Mouse (Mus musculus) limb, embryonic 15.5 days (tissue): ENCODE measurements around the gene Lgals2. TPM values are rescaled to one million over a fixed set of nuclear protein-coding genes. Genes with fewer than 3 reads are reported as not detected.

Source experiments
- ATAC-seq: fragments of 200-750 bp; cut with Nextera tagmentation; 2 replicates; pipeline ENCODE4 v1.8.0; 2017; ENCODE audit warnings: low read depth, moderate TSS enrichment; ENCODE audit not compliant: insufficient number of reproducible peaks, low FRiP score, low TSS enrichment
- H3K27ac ChIP-seq: fragments of 300-500 bp; sonication (generic); 2 replicates; pipeline ENCODE4 v1.5.1; 2015; ENCODE audit warnings: moderate library complexity, mild to moderate bottlenecking, inconsistent platforms
- H3K27me3 ChIP-seq: fragments of 300-500 bp; sonication (generic); 2 replicates; pipeline ENCODE4 v1.6.1; 2015; ENCODE audit warnings: inconsistent platforms
- H3K36me3 ChIP-seq: fragments of 300-500 bp; sonication (generic); 2 replicates; pipeline ENCODE4 v1.6.1; 2015; ENCODE audit warnings: inconsistent platforms
- H3K4me1 ChIP-seq: fragments of 300-500 bp; sonication (generic); 2 replicates; pipeline ENCODE4 v1.6.1; 2015; ENCODE audit warnings: inconsistent platforms
- H3K4me2 ChIP-seq: fragments of 300-500 bp; sonication (generic); 2 replicates; pipeline ENCODE4 v1.6.1; 2015; ENCODE audit warnings: mild to moderate bottlenecking, inconsistent platforms
- H3K4me3 ChIP-seq: fragments of 300-500 bp; sonication (generic); 2 replicates; pipeline ENCODE4 v1.5.1; 2015; ENCODE audit warnings: mild to moderate bottlenecking, inconsistent platforms
- H3K9ac ChIP-seq: fragments of 300-500 bp; sonication (generic); 2 replicates; pipeline ENCODE4 v1.6.1; 2015; ENCODE audit warnings: inconsistent platforms
- H3K9me3 ChIP-seq: fragments of 300-500 bp; sonication (generic); 2 replicates; pipeline ENCODE4 v1.6.1; 2016; ENCODE audit warnings: inconsistent platforms
- WGBS: fragments of 180-500 bp; shearing (Covaris S2); methylation state at CpG from one replicate; pipeline ENCODE4 v1.1.7; 2015; 5-methylcytosine and 5-hydroxymethylcytosine counted together
- polyA plus RNA-seq: library from polyadenylated mRNA; unstranded; fragments of >200 nt; fragmentation: Nextera tagmentation; extraction: Ambion mirVana; gene quantifications from 2 replicates; pipeline ENCODE4 v1.2.1, GENCODE M21; 2015

Gene Lgals2
- polyA plus RNA-seq, 1 experiment from 2014 or later: 0.73 TPM

- WGBS: 96% methylated on average over 1 of the region's 1 CpGs
- no peak overlapping the region for H3K27ac ChIP-seq
- H3K4me1 ChIP-seq: peaks cover 49% of the 10 kb centered on the region
- peaks cover 15% of the 10 kb centered on the region; the same call in 1 of the 2 replicates for H3K27me3 ChIP-seq
- no peaks in the 10 kb centered on the region for H3K36me3 ChIP-seq
- no peak overlapping the region for H3K4me3 ChIP-seq
- no peaks in the 10 kb centered on the region for H3K9me3 ChIP-seq
- ATAC-seq: no peak
- H3K4me2 ChIP-seq: no peak overlapping the region
- H3K9ac ChIP-seq: no peak overlapping the region
Observed at GRCm38 (mm10) chr15:78829636-78830035, 25.7 kb downstream of the Lgals2 start.

DNA sequence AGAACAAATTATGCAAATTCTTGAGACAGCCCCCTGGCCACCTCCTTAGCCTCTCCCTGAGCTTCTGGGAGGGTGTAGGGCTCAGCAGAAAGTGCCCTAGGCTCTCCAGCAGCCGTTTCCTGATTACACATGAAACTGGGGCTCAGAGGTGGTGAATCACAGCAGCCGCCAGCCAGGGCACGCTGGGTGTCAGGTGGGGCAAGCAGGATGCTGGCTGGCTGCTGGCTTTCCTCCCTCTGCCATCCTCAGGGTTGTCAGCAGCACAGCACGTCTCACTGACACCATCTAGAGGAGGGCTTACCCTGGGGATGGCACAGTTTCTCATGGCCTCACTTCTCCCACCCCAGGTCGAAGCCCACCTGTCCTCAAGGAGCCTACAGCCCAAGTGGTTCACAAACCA, 27.0 kb downstream of the Lgals2 start:
- H3K4me3 ChIP-seq: no peak overlapping the region
- H3K27me3 ChIP-seq: peaks cover 19% of the 10 kb centered on the region; the same call in 1 of the 2 replicates
- no peak overlapping the region for H3K9ac ChIP-seq
- WGBS: 5% methylated on average over 5 of the region's 5 CpGs
- peaks cover 36% of the 10 kb centered on the region for H3K4me1 ChIP-seq
- H3K4me2 ChIP-seq: no peak overlapping the region
- no peaks in the 10 kb centered on the region for H3K36me3 ChIP-seq
- no peak for ATAC-seq
- H3K9me3 ChIP-seq: no peaks in the 10 kb centered on the region
- H3K27ac ChIP-seq: no peak overlapping the region

- Histone ChIP-seq H3K27me3 (peaks cover 19% of the 10 kb centered on the region; the same call in 1 of the 2 replicates), H3K36me3 (no peaks in the 10 kb centered on the region), H3K4me3 (no peak overlapping the region), H3K9me3 (no peaks in the 10 kb centered on the region), H3K4me1 (peaks cover 18% of the 10 kb centered on the region), H3K27ac (no peak overlapping the region), H3K9ac (no peak overlapping the region), H3K4me2 (no peak overlapping the region)
- 20% methylated on average over 28 of the region's 28 CpGs for WGBS
- ATAC-seq: no peak
Observed at GRCm38 (mm10) chr15:78826213-78827204, 28.8 kb downstream of the Lgals2 start.

- ATAC-seq: no peak
- Histone ChIP-seq H3K4me3 (no peak overlapping the region), H3K4me2 (no peak overlapping the region), H3K36me3 (no peaks in the 10 kb centered on the region), H3K9ac (no peak overlapping the region), H3K9me3 (no peaks in the 10 kb centered on the region), H3K27me3 (peaks cover 7% of the 10 kb centered on the region; the same call in 1 of the 2 replicates), H3K4me1 (peaks cover 5% of the 10 kb centered on the region; the same call in 1 of the 2 replicates), H3K27ac (no peak overlapping the region)
- 62% methylated on average over 6 of the region's 6 CpGs for WGBS
Observed at GRCm38 (mm10) chr15:78816074-78816391, 39.3 kb downstream of the Lgals2 start.

DNA sequence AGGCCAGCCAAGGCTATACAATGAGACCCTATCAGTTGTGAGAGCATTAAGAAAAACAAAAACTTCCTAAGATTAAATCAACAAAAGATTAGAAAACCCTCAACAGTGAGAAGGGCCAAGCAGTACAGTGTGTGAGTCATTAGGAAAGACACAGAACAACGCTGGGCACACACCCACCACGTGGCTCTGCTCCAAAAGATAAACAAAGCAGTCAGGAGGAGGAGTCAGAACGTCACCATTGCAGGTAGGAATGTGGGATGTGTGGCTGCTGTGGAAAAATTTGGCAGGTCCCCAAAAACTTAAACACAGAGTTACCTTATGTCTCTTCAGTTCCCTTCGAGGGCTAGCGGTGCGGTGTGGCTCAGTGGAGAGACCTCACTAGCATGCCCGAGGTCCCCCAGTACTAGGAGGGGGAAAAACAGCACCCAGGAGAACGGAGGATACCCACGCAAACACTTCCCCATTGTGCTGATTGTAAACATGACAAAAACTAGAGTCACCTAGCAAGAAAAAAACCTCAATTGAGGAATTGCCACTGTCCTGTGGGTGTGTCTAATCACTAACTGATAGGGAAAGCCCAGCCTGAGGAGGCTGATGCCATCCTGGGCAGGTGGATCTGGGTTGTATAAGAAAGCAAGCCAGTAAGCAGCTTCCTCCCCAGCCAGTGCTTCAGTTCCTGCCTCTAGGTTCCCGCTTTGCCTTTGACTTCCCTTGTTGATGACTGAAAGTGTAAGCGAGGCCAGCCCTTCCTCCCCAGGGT, 39.8 kb downstream of the Lgals2 start:
- WGBS: 41% methylated on average over 11 of the region's 11 CpGs
- Histone ChIP-seq H3K4me2 (no peak overlapping the region), H3K9ac (no peak overlapping the region), H3K4me1 (peaks cover 5% of the 10 kb centered on the region; the same call in 1 of the 2 replicates), H3K9me3 (no peaks in the 10 kb centered on the region), H3K27me3 (peaks cover 4% of the 10 kb centered on the region; the same call in 1 of the 2 replicates), H3K36me3 (no peaks in the 10 kb centered on the region), H3K4me3 (no peak overlapping the region), H3K27ac (no peak overlapping the region)
- ATAC-seq: no peak

- WGBS: 94% methylated on average over 4 of the region's 4 CpGs
- Histone ChIP-seq H3K4me2 (no peak overlapping the region), H3K36me3 (no peaks in the 10 kb centered on the region), H3K9ac (no peak overlapping the region), H3K4me1 (peaks cover 12% of the 10 kb centered on the region), H3K4me3 (no peak overlapping the region), H3K27ac (no peak overlapping the region), H3K9me3 (no peaks in the 10 kb centered on the region), H3K27me3 (no peaks in the 10 kb centered on the region)
- ATAC-seq: no peak
Observed at GRCm38 (mm10) chr15:78813603-78814002, 41.7 kb downstream of the Lgals2 start.

GRCm38 (mm10) chr15:78810146-78810545, 45.2 kb downstream of the Lgals2 start:
- 60% methylated on average over 9 of the region's 9 CpGs for WGBS

DNA sequence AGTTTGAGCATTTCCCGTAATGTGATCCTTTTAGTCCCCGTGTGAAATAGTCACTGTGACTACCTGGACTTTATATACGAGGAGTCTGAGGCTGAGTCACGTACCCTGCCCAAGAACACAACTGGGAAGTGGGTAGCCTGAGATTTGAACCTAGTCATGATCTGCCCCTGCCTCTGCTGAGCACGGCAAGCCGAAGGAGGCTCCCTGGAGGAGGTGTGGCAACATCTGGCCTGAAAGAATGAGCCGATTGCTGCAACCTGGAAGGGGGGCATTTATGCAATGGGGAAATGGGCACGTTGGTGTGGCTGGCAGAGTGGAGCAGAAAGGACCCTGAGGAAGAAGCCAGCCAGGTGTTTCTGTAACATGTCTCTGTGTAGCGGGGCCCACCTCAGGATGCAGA, 45.6 kb downstream of the Lgals2 start:
- no peak overlapping the region for H3K4me3 ChIP-seq
- WGBS: 37% methylated on average over 9 of the region's 9 CpGs
- H3K27me3 ChIP-seq: peaks cover 34% of the 10 kb centered on the region
- ATAC-seq: no peak
- H3K36me3 ChIP-seq: no peaks in the 10 kb centered on the region
- H3K27ac ChIP-seq: no peak overlapping the region
- H3K9ac ChIP-seq: no peak overlapping the region
- H3K4me1 ChIP-seq: peaks cover 17% of the 10 kb centered on the region
- no peaks in the 10 kb centered on the region for H3K9me3 ChIP-seq
- no peak overlapping the region for H3K4me2 ChIP-seq

More at GRCm38 (mm10) chr15:78810146-78810545, 45.2 kb downstream of the Lgals2 start:
- Histone ChIP-seq H3K27me3 (peaks cover 30% of the 10 kb centered on the region), H3K4me1 (peaks cover 17% of the 10 kb centered on the region), H3K27ac (no peak overlapping the region), H3K9me3 (no peaks in the 10 kb centered on the region), H3K4me3 (no peak overlapping the region), H3K36me3 (no peaks in the 10 kb centered on the region), H3K4me2 (no peak overlapping the region), H3K9ac (no peak overlapping the region)
- ATAC-seq: 0 out of 2 replicates have a peak, but pooled peaks have one; percentile 12

GRCm38 (mm10) chr15:78808980-78809379, 46.3 kb downstream of the Lgals2 start:
- no peaks in the 10 kb centered on the region for H3K36me3 ChIP-seq
- peaks cover 21% of the 10 kb centered on the region for H3K4me1 ChIP-seq
- no peak for ATAC-seq
- H3K27ac ChIP-seq: no peak overlapping the region
- WGBS: 56% methylated on average over 2 of the region's 2 CpGs
- no peak overlapping the region for H3K9ac ChIP-seq
- no peak overlapping the region for H3K4me2 ChIP-seq
- no peaks in the 10 kb centered on the region for H3K9me3 ChIP-seq
- peaks cover 40% of the 10 kb centered on the region for H3K27me3 ChIP-seq
- H3K4me3 ChIP-seq: no peak overlapping the region

DNA sequence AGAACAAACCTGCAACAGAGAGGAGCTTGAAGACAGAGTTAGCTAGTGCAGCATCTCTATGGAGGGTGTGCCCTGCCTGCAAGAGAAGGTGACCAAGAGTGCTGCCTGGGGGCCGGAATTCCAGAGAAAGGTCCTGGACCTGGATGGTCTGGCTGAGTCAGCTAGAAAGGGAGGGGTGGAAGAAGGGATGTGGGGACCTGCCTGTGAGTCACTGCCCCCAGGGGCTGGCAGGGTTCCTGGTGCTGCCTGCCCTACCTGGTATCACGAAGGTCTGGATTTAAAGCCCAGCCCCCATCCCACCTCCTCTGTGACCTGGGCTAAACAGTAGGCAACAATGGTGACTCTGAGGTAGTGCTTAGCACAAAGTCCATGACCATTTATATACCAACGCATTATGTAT, 48.2 kb downstream of the Lgals2 start:
- WGBS: 59% methylated on average over 3 of the region's 3 CpGs
- H3K27me3 ChIP-seq: peaks cover 59% of the 10 kb centered on the region
- no peak for ATAC-seq
- no peaks in the 10 kb centered on the region for H3K9me3 ChIP-seq
- no peak overlapping the region for H3K4me2 ChIP-seq
- no peaks in the 10 kb centered on the region for H3K36me3 ChIP-seq
- H3K27ac ChIP-seq: no peak overlapping the region
- H3K9ac ChIP-seq: no peak overlapping the region
- no peak overlapping the region for H3K4me3 ChIP-seq
- H3K4me1 ChIP-seq: peaks cover 37% of the 10 kb centered on the region

- no peak overlapping the region for H3K9ac ChIP-seq
- H3K4me2 ChIP-seq: no peak overlapping the region
- H3K27ac ChIP-seq: no peak overlapping the region
- H3K4me1 ChIP-seq: peaks cover 43% of the 10 kb centered on the region
- no peak for ATAC-seq
- H3K27me3 ChIP-seq: peaks cover 64% of the 10 kb centered on the region
- 28% methylated on average over 2 of the region's 2 CpGs for WGBS
- H3K9me3 ChIP-seq: no peaks in the 10 kb centered on the region
- H3K4me3 ChIP-seq: no peak overlapping the region
- H3K36me3 ChIP-seq: no peaks in the 10 kb centered on the region
Observed at GRCm38 (mm10) chr15:78806614-78807013, 48.7 kb downstream of the Lgals2 start.

DNA sequence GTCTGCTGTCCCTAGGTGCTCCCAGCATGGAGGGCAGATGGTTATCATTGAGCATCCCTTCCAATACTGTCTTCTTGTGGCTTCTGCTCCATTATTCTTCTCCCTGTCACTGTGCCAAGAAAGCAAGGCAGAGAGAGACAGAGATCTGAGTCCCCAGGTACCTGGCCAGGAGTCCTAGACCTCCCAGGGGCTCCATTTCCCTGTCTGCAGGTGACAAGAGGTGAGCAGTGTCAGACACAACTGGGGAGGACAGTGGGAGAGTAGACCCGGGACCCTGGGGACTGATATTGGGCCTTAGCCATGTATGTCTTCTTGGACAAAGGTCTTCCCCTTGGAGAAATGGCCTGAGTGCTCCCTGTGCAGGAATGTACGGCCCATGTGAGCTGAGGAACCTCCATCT, 50.0 kb downstream of the Lgals2 start:
- Histone ChIP-seq H3K27ac (no peak overlapping the region), H3K9ac (no peak overlapping the region), H3K4me3 (no peak overlapping the region), H3K4me2 (no peak overlapping the region), H3K4me1 (peaks cover 45% of the 10 kb centered on the region), H3K27me3 (peaks cover 76% of the 10 kb centered on the region), H3K36me3 (no peaks in the 10 kb centered on the region), H3K9me3 (no peaks in the 10 kb centered on the region)
- no peak for ATAC-seq
- 70% methylated on average over 2 of the region's 2 CpGs for WGBS
